Mouse (Mus musculus) inflammation-experienced regulatory T-cells, adult 6 months (primary cell): ENCODE measurements around the gene Lmntd1. TPM values are rescaled to one million over a fixed set of nuclear protein-coding genes. Genes with fewer than 3 reads are reported as not detected.

ENCODE experiments used
- ATAC-seq: one replicate; pipeline ENCODE4 v1.8.0; 2017
- polyA plus RNA-seq, 3 experiments: library from polyadenylated mRNA; unstranded; fragments of 100-300 nt; shearing (Covaris generic); gene quantifications; one replicate each; pipeline ENCODE4 v1.2.1; 2017

Lmntd1 gene
- polyA plus RNA-seq, 3 experiments from 2014 or later: not detected

DNA sequence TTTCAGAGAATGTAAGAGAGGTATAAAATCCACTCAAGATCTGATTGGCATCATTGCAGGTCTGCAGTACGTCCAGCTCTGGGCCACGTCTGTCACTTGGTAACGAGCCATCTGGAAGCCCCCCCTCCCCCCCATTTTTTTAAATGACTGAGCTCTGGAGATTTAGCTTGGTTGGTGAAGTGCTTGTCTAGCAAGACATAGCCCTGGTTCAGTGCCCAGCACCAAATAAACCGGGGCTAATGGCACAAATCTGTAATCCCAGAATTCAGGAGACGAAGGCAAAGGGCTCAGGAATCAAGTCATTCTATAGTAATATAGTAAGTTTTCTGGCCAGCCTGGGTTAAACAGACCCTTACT, 130.8 kb downstream of the Lmntd1 start:
- no peak for ATAC-seq

DNA sequence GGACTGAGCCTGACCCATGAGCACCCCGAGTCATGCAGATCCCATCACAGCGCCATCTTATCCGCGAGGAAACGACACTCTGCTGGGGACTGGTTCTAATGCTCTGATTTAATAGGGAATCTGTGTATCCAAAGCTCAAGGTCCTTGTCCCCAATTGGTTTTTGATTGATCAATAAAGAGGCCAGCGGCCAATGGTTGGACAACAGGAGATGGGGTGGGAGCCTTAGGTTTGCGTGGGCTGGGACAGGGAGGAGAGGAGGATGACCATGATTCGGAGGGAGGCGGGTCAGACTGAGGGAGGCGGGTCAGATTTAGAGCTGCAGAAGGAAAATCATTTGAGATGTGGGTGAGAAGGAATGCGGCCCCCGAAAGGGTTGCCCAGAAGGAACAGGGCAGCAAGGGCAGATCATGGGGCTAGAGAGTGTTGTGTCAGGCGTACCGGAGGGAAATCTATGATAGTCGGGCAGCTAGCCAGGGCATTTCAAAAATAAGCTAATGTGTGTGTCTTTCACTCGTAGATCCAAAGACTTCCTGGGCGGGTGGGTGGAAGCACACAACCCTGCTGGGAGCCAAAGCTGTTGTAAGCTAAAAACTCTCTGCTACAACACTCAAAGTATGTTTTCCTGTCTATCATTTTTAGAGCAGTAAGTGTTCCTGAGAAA, 131.3 kb downstream of the Lmntd1 start:
- no peak for ATAC-seq

DNA sequence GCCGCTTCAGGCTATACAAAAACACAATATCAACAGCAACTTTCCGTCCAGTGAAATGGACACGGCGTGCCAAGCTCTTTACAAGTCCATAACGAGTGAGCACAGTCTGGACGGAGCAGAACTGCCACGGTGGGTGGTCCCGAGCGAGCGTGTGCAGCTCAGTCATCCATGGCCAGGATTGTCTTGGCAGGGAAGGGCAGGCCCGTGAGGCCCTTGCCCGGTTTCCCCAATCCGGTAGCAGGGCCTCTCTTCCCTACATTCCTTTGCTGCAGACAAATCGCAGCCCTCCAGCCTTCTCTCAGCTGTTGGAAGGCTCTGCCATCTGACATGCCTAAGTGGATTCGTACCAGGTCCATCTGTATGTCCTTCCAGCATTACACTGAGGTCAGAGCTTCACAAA, 132.2 kb downstream of the Lmntd1 start:
- no peak for ATAC-seq

DNA sequence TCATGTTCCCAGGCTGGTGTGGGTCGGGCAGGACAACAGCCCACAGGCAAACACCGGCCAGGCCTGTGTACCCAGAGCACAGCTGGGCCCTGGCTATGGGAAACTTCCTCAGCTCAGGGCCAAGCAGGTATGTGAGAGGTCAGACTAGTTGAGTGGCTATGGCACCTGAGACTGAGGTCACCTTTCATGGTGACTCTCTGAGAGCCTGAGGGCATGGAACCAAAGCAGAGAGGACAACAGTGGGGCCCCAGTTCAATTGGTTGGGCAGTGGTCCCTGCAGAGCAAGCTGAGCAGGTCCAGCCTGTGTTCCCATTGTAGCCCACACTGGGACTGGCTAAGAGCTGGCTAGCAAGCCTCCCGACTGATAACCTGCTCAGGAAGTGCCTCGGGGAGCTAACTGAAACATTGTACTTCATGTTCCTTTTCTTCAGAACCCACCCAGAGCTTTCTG, 135.3 kb downstream of the Lmntd1 start:
- no peak for ATAC-seq

DNA sequence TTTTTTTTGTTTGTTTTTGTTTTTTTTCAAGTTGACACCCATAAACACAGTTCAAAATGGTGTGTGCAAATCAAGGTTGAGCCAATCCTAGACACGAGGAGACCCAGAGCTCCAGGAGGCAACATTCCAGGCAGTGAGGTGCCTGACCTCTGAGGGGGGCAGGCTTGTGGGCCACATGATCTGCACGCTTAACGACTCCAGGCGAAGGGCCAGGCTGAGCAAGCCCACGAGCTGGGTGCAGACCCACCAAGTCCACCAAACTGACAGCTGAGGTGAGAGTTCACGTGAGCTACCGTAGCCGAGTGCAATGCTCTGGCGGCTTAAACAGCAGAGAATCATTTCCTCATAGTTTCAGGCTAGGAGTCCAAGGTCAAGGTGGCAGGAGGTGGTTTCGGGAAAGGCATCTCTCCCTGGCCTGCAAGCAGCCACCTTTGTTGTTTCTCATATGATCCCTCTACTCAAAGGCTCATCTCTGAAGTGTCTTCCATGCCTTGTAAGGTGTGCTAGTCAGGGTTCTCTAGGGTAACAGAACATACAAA, 136.7 kb downstream of the Lmntd1 start:
- no peak for ATAC-seq

DNA sequence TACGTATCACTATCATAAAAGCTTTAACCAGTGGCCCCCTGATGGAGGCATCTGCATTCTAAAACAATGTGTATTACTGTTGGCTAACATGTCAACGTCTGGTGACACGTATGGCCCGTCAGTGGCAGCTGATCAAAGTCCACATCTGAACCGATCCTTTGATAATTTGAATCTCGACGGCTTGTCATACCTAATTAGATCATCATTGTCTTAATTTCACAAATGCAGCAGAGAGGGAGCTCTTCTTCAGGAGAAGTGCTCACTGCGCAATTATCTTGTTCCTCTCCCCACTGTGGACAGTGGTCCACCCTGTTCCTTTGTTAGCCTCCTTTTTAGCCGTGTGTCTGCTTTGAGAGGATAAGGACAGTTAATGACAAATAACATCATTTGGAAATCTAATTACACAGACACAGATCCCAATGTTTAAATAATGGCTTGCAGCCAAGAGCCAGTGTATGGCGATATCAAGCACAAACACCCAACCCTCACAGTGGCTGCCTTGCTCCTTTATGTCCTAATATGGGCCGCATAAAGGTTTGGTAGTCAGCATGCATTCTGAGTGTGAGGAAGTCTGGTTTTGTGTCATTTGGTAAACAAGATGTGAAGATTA, 142.4 kb downstream of the Lmntd1 start:
- ATAC-seq: no peak

DNA sequence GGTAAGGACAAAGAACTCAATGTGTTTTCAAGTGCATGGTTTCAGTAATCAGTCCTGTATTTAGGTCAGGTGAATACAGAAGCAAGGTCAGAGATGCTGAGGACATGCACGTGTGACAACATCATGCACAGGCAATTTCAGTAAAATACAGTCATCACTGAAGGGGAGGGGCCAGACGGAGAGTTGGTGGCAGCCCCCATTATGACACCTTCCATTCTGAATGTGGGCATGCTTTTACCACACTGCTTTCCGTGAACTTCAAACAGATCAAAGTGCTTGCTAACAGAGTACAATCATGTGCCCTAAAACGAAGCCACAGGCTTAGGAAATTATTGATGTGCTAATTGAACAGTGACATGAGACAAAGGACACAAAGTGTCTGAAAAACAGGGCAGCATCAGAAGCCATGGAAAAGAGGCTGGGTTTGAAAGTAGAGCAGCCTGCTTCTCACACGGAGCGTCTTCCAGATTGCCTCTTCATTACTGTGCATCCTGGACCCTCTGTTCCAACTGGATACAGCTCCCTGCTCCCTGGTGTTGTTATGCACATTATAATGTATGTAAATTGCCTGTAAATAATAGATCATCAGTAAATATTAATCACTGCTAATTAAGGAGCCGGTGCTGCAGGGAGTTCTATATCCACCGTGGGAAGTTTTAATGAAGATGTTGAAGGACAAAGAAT, 144.7 kb downstream of the Lmntd1 start:
- ATAC-seq: no peak

DNA sequence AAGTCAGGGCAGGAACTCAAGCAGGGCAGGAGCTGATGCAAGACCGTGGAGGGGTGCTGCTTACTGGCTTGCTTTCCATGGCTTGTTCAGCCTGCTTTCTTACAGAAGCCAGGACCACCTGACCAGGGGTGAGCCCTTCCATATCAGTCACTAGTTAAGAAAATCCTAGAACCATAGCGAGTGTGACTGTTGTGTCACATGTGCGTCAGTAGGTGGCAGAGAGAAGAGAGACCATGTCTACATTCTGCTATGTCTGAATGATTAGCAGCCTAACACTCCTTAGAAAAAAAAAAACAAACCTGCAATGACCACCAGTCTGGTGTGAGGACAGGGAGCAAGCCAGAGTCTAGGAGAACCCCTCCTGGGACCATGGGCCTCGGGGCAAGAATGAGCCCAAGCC, 150.1 kb downstream of the Lmntd1 start:
- no peak for ATAC-seq

DNA sequence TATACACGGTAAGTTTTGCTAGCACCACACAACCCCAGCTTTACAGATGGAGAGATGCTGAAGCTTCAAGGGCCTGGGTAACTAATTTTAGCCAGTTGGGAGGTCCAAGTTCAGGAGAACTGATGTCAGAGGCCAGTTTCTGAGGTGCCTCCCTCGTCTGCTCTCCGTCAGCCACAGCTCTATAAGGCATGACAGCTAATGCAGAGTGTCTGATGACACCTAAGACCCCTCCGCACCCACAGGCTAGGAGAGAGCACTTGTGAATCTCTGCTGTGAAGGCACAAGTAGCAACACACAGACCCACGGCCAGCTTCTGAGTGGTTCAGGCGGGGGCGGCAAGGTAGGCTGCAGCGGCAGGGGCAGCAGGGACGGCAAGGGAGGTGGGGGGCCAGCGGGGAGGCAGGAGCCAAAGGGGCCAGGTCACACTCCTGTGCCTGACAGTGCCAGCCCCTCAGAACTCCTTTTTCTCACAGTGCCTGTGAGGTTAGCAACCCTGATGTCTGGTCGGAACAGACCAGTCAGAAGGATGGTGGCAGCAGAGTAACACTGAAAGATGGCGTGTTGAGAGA, 151.4 kb downstream of the Lmntd1 start:
- no peak for ATAC-seq

DNA sequence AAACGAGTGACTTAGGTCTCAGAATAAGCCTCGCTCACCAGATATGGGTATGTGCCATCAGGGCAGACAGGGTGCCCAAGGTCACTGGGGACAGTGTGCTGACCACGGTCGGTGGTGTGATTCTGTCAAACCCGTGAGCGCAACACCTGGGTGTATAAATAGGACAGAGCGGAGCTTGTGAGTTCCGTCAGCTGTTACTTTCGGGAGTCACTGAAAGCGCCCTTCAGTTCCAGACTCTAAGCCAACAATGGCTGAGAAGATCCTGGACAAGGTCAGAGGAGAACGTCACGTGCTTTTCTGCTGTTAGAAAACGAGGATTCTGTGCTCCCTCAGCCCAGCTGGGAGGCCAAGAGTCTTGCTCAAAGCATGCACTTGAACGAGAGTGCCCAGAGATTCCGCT, 157.1 kb downstream of the Lmntd1 start:
- no peak for ATAC-seq

DNA sequence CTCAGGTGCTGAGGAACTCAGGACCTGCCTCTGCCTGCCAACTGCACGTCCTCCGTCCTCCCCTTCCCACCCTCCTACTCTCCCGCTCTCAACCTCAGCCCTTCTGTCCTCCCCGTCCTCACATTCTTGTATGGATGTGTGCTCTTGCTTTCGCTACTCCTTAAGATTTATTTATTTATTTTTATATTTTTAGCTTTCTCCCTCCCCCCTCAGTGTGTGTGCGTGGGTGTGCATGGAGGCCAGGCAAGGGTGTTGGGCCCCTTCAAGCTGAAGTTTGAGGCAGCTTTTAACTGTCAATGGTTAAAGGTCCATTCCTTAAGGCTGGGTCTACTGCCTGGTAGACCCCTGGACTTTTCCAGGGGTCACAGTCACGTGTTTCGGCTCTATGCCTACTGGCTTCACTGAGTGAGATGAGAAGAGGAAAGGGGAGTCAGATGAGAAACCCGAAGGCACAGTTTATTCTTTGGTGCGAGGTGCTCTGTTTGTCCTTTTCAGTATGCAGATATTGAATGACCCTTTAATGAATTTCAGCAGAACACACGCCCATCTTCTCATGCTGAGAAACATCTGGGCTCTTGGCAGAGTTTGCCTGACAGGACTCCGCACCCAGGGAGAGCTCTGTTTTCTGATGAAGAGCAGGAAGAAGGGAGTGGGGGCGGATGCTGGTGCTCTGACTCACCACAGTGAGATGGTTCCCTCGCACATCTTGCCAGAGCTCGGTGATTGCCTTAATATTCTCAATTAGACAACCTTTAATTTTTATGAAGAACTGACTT, 163.3 kb downstream of the Lmntd1 start:
- ATAC-seq: no peak

DNA sequence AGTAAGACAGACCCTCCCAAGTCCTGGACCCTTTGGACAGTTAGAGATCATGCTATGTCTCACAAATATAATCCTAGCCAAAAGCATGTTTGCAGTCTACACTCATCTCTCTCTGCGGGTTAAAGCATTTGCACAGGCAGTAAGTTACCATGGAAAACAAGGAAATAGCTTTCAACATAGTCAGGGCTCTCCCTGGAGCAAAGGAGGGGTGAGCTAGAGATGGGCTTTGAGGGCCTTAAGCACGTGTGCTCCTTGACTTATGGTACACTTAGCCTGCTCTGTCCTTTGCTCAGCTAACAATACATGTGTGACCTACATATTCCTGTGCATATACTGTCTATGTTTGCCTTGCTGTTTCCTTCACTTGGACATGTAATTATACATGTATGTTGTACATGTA, 165.8 kb downstream of the Lmntd1 start:
- no peak for ATAC-seq

DNA sequence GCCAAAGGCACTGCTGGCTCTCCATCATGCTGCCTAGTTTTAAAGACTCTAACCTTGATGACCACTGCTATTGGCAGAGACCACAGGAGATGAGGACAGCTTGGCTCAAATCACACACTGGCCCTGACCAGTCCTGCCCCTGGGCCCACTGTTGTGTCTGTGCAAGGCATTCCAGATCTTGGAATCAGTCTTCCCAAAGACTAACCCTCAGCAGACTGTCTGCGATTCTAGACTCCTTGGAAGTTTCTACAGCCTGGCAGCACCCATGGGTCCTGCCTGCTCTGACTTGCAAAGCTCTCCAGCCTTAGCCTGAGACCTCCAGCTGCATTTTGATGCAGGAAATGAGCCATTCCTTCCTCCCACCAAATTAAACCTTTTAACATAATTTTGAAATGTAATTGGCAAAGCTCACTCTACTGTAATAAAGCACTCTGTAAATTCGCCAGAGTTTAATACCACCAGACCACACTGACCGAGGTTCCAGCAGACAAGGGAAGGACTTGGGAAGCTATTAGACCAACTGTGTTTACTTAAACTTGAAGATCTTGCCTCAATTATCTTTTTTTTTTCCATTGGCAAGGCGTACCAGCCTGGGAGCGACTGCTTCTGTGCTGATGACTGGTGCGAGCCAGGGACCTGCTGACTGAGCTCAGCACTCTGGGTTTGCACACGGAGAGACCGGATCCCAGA, 168.2 kb downstream of the Lmntd1 start:
- no peak for ATAC-seq

DNA sequence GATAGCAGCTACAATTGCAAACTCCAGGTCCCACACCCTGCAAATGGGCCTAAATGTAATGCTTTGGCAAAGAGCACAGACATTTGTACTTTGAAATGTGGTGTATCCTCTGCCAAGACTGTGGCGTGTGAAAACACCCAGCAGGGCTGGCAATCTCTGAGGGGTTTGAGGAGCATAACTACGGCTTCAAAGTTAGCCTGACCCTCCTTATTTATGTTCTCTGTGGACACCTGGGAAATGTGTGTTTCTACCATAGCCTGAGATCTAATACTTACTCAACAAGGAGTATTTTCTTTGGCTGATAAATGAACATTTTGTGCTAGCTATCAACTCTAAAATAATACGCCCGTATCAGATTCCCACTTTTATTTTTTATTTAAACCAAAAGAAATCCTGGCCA, 168.7 kb downstream of the Lmntd1 start:
- ATAC-seq: no peak

DNA sequence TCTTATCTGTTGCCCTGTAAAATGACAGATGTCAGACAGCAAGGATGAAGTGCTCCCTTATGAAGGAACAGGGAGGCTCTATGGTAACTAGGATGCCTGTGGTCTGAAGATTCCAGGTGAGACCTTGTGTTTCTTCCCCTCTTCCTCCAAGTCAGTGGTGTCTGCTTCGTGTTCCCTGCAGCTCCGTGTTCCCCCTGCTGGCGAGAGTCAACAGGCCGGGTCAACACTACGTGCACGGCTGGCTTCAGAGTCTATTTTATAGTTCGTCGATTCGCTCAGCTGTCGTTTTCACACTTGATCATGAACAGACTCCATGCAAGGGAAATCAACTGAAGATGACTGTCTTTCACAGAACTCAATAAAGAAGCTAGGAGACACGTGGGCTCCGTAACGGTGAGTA, 171.3 kb downstream of the Lmntd1 start:
- no peak for ATAC-seq

DNA sequence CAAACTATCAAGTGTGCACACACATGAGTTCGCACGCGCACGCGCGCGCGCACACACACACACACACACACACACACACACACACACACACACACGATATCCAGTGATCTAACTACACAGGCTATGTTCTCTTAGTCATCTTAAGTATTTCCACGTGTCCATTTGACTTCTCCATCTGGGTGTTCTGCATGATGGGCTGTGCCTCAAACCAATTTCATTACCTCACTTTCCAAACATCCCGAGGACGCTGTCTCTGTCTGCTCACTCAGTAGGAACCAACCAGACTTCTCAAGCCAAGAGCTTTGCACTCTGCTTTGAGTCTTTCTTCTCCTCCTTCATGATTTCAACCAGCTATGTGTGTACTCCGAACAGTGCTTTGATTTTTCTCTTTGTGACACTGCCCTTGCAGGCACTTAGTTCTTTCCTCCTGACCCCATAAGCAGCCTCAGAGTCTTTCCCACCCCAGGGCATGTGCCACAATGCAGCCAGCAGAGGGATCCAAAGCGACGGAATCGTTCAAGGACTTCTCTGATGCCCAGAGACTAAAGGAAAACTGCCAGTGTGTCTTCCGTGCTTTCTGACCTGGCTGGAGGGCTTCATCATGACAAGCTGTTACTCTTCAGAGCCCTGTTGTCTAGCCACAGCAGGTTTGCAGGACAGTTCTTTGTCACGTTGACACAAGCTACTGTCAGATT, 172.6 kb downstream of the Lmntd1 start:
- ATAC-seq: no peak

DNA sequence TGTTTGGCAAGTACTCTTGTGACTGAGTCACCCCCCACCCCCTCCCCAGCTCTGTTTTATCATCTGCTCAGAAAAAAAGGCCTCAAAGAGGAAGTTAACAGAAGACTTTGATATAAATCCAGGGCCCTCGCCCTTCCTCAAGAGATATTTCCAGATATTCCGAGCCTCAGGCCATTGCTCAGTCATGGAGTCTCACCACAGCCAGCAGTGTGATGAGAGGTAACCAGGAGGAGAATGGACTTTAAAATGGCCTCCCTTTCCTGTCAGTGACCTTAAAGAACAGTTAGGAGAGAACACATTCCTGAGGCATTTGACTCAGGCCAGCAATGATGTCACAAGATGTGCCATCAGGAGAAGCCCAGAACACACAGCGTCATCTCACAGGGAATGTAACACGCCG, 175.3 kb downstream of the Lmntd1 start:
- ATAC-seq: no peak

DNA sequence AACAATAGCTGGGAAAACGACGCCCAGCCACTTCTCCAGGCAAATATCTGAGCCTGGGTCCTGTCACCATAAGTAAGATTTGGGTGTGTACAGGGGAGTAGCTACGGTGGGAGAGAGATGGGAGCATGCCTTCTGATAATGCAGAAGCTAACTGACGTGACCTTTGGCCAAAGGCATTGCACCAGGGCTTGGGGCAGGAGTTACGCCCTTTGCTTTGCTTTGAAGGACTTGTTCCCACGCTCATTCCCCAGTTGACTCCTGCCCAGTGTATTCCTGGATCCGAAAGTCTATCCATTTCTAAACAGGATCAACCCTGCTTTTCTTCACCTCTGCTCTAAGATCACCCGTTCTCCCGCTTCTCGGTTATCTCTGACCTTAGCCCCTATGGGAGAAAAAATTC, 178.4 kb downstream of the Lmntd1 start:
- ATAC-seq: no peak

DNA sequence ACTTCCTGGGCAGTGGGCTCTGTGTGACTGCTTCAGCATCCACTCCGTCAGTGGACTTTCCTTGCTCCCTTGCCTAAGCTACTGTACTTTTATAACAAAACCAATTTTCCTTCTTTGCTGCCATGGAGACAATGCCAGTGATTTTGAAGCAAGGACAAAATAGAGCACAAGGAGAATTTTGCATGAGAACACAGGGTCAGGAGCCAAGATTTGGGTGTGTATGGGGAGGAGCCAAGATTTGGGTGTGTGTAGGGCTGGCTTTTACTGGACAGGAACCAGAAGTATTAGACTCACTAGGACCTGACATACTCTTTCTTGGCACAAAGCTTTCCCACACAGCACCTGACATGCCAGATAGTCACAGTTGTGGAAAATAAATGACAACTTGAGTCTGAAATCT, 179.0 kb downstream of the Lmntd1 start:
- ATAC-seq: no peak

DNA sequence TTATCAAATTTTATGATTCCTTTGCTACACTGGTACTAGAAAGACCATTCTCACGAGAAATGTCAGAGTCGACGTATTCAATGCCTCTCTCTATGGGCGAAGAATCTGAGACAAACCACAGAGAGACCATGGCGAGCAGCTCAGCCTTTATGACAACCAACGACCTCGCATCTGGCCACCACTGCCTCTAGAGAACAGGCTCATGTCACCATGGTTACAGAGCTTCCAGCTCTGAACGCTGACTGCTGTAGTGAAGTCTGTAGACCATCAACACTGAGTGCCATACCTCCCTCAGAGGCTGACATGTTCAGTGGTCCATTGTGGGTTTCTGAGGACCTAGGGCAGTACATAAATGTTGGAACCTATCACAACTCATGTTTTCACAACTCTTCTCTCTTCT, 180.2 kb downstream of the Lmntd1 start:
- no peak for ATAC-seq
